Mouse (Mus musculus) CD8-positive naive resting alpha-beta T cell, adult 2 months (primary cell): ENCODE data around the gene Gm614.

Experiments
- DNase-seq, 2 experiments: peaks; one replicate each; pipeline ENCODE4 v3.0.0; 2022; ENCODE audit warnings: low read depth in 2 of 2, low spot score in 2 of 2

The Gm614 gene

DNA sequence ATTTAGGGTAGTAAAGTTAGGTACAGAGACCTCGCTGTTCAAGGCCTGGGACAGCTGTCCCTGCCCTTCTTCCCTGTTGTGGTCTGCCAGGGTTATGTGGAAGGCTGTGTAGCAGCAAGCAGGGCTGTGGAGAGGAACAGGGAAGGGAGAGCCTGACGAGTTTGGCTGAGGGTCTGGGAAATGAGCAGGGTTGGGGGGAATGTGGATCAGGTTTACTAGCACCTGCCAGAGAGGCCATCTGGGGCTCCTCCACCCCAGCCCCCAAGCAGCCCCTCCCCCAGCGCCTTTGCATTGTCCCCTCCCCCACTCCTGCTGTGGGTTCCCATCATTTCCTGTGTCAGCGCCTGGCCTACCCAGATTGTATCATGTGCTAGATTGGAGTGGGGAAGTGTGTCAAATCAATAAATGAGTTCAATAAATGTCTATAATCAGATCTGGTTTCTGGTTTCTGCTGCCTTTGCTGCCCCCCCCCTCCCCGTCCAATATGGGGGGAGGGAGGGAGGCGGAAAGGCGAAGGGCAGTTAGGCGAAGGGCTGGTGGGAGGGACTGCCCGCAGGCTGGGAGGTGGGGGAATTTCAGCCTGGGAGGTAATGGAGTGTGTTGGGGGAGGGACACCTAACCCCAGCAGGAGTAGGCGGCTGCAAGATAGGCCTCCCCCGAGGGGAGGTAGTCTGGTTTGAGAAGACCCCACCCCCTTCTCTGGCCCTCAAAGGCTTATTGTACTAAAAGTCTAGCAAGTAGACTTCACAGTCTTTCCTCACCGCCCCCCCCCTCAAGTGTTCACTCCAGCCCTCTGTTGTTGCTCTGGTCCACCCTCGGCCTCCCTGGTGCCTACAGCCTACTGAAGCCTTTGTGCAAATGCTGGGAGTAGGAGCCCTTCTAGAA, 3.1 kb downstream of the Gm614 start:
- DNase-seq: no peak

DNA sequence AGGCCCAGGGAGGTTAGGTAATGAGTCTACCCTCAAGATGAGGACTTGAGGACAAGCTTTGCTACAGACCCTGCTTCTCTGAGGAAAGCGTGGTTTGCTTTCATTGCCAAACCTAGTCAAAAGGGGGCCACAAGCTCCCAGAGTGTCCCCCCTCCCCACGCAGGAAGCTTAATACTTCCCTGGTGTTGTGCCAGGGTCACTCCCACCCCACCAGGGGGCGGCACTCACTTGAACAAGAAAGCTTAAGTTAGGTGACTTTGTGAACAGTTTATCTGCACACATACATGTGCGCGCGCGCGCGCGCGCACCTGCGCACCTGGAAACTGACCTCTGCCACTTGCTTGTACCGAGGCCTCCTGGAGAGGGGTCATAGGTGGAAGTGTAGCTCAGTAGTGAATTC, 7.2 kb downstream of the Gm614 start:
- DNase-seq: peak; percentile 40 to 55

DNA sequence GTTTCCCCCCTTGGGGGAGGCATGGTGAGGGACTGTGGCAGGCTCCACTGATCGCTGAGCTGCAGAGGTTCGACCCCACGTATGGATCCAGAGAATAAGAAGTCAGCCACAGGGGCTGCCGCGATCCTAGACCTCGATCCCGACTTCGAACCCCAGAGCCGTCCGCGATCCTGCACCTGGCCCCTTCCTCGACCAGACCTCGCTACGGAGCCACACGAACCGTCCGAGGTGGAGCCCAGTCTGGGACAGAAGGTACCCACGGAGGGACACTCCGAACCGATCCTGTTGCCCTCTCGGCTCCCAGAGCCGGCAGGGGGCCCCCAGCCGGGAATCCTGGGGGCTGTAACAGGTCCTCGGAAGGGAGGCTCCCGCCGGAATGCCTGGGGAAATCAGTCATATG, 9.1 kb downstream of the Gm614 start:
- DNase-seq: no peak

DNA sequence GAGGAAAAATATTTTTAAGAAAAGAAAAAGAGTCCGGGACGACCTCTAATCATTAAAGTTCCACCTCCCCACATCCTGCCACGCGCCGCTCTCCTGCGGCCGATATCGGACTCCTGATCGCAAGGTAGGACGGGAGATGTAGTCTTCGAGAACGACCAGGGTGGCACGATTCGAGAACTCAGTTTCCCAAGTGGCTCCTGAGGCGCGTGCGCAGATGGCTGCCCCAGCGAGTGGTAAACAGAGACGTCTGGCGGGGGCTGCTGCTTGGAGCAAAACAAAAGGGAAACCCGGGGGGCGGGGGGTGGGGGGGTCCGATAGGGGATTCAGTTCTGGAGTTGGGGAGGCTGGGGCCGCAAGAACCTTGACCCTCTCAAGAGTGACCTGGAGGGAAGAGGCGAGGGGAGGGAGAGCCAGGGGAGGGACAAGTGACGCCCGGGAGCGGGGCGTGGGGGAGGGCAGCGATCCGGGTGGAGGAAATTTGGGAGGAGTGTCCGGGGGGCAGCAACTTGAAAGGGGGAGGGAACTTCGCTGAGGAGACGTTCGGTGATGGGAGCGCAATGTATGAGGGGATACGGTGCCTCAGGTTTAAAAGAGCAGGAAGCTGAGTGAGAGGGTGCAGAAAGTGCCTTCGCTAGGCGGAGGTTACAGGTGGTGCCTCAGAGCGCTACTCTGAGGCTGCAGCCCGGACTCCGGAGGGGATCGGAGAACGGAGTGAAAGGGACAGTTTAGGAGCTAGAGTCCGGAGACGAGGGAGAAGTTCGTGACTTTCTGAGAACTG, 9.7 kb downstream of the Gm614 start, which contains the start of gene Foxo4:
Foxo4 (plus strand) TSS at position 577 of the 778 bp plus-strand sequence.
- DNase-seq: peak; percentile 76 to 80

DNA sequence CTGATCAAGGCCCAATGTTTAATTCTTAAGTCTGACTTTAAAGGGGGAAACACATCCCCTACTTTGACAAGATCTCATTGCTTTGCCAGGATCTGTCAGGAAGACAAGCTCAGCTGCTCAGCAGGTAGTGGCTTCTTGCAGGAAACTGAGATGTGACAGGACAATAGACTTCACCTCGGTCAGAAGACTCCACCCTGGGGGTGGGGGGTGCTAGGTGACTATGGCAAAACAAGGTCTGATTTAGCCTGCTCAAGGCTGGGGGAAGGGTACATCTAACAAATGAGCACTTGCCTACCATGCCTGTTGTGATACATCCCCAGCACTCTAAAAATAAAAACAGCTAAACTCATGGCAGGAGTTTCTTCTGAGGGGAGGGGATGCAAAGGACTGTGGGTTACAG, 18.8 kb downstream of the Gm614 start:
- DNase-seq: no peak

DNA sequence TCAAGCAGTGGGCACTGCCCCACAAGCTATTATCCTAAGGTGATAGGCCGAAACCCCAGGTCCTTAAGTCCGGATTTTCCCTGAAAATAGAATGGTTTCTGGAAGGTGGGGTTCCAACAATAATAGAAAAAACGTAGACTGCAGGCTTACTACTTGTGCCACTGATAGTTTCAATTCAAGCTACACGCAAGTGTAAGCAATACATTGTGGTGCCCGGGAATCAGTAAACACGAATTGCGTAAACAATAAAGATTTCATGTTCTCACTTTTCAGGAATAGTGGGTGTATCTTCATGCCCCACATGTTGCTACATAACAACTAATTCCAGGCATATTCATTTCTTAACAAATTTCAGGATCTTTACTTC, 41.0 kb downstream of the Gm614 start:
- DNase-seq: no peak

DNA sequence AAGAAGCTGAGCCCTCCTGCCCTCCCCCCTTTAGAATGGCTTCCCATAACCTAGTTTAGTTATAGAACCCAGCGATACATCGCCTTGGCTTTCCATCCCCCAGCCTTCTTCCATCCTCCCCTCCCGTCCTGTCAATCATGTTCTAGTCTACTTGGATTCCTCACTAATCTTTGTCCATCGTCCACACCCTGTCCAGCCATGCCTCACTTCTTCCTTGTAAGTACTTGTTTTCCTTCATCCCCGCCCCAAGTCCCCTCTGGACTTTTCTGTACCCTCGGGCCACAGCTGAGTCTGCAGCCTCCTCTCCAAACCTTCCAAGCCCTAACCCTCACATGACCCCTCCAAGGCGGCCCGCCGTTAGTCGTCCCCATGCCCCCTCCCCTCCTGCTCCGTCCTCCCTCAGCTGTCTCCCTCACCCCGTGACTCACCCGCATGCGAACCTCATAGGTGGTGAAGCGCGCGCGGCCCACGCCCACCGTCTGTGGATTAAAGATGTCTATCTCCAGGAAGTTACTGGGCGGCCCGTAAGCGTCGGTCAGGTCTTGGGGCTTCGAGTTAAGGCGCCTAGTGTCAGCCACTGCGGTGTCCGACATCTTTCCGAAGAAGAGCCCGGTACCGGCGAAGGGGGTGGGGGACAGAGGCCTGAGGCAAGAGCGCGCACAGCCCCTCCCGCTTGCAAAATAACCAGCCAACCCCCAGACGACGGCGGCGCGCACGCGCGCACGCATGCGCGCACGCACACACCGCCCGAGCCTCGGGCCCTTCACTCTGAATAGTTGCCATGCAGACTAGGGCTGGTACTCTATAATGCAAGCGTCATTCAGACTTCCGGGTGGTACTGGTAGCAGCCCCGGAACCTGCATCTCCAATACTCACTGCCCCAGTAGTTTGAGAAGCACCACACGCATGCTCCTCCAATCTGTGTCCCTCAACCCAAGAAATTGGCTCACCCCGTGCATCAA, 41.7 kb downstream of the Gm614 start, which contains the start of gene Snx12:
Snx12 (minus strand) TSS at position 730 of the 962 bp plus-strand sequence.
- peak; percentile 75 to 84 for DNase-seq
